Comparison of ENCODE assay signal across 8 mouse cellular contexts in the genomic region with DNA sequence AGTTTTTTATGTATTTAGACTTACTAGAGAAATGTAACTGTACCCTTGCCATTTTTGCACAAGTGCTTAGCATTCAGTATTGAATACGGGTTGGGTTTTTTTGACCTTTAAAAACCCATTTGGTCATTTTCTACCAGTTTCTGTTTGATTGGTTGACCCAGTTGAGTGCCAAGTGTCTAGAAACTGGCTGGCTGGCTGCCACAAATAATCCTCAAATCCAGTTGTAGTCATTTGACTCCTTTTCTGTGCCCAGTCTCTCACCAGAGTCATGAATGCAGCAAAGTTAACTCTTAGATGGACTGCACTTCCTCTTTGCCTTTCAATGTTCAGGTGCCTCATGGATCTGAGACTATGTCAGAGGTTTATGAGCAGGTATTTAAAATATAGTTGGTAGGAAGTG. TPM values are rescaled to one million over a fixed set of nuclear protein-coding genes. Genes with fewer than 3 reads are reported as not detected.
DNase-seq lines count a peak whose midpoint lies in the region; ATAC-seq and TF ChIP-seq lines count a peak whose summit lies in the region.

No protein-coding gene starts in this region.

- DNase-seq in adrenal gland, postnatal 14 days: peak; percentile 76
- no peak for DNase-seq in adrenal gland, adult 8-10 months
- peak; percentile 44 for DNase-seq in lung, postnatal 0 days (ENCODE audit: low spot score)
- no peak for DNase-seq in lung, postnatal 14 days
- no peak for DNase-seq in ovary, postnatal 14 days (ENCODE audit: low spot score)

- peak overlapping the region; percentile 92 for H3K4me3 ChIP-seq in lung, postnatal 0 days (ENCODE audit: low read depth, low read length)
- H3K4me3 ChIP-seq in intestine, postnatal 0 days (ENCODE audit: low read depth, low read length): peak overlapping the region; percentile 93
- 0 out of 2 replicates have a peak overlapping the region, but pooled peaks have one; percentile 2 for H3K4me3 ChIP-seq in neural tube, embryonic 15.5 days (replicated peaks)

- no peaks in the 10 kb centered on the region for H3K27me3 ChIP-seq in lung, postnatal 0 days (replicated peaks; ENCODE audit: insufficient read depth, low read length)
- H3K27me3 ChIP-seq in intestine, postnatal 0 days (replicated peaks; ENCODE audit: control insufficient read depth, insufficient read depth, low read length): no peaks in the 10 kb centered on the region
- H3K27me3 ChIP-seq in neural tube, embryonic 15.5 days (replicated peaks): no peaks in the 10 kb centered on the region

- H3K36me3 ChIP-seq in lung, postnatal 0 days (ENCODE audit: insufficient read depth, low read length): no peaks in the 10 kb centered on the region
- H3K36me3 ChIP-seq in intestine, postnatal 0 days (ENCODE audit: control insufficient read depth, insufficient read depth): no peaks in the 10 kb centered on the region
- no peaks in the 10 kb centered on the region for H3K36me3 ChIP-seq in neural tube, embryonic 15.5 days

- 53% methylated on average over 1 of the region's 1 CpGs for WGBS in lung, postnatal 0 days
- WGBS in intestine, postnatal 0 days: 78% methylated on average over 1 of the region's 1 CpGs
- WGBS in neural tube, embryonic 15.5 days: 76% methylated on average over 1 of the region's 1 CpGs

- peak overlapping the region; percentile 86 for H3K4me2 ChIP-seq in lung, postnatal 0 days (replicated peaks; ENCODE audit: low read depth, low read length)
- H3K4me2 ChIP-seq in intestine, postnatal 0 days (replicated peaks; ENCODE audit: low read depth): peak overlapping the region; percentile 53
- H3K4me2 ChIP-seq in neural tube, embryonic 15.5 days: peak overlapping the region; percentile 75

- H3K9ac ChIP-seq in lung, postnatal 0 days (replicated peaks; ENCODE audit: low read depth): no peak overlapping the region
- H3K9ac ChIP-seq in intestine, postnatal 0 days (ENCODE audit: low read depth, low read length): peak overlapping the region; percentile 2; the same call in 1 of the 2 replicates
- H3K9ac ChIP-seq in neural tube, embryonic 15.5 days (replicated peaks): no peak overlapping the region

- no peak for TF ChIP-seq CTCF in lung, postnatal 0 days (IDR thresholded peaks at IDR 0.05)
- TF ChIP-seq CTCF in intestine, postnatal 0 days (IDR thresholded peaks at IDR 0.05; ENCODE audit: low read depth): no peak

- TF ChIP-seq EP300 in lung, postnatal 0 days (IDR thresholded peaks at IDR 0.05): no peak

- no peaks in the 10 kb centered on the region for H3K9me3 ChIP-seq in lung, postnatal 0 days (ENCODE audit: low read length)
- H3K9me3 ChIP-seq in intestine, postnatal 0 days (ENCODE audit: control insufficient read depth): no peaks in the 10 kb centered on the region
- no peaks in the 10 kb centered on the region for H3K9me3 ChIP-seq in neural tube, embryonic 15.5 days (replicated peaks)

- H3K27ac ChIP-seq in lung, postnatal 0 days (ENCODE audit: low read length): 0 out of 2 replicates have a peak overlapping the region, but pooled peaks have one; percentile 38
- H3K27ac ChIP-seq in intestine, postnatal 0 days (ENCODE audit: low read depth, low read length): no peak overlapping the region
- H3K27ac ChIP-seq in neural tube, embryonic 15.5 days (replicated peaks): no peak overlapping the region

- no peak for ATAC-seq in lung, postnatal 0 days
- no peak for ATAC-seq in intestine, postnatal 0 days
- ATAC-seq in neural tube, embryonic 15.5 days (ENCODE audit: low FRiP score): no peak
- no peak for ATAC-seq in cerebellum, adult (ENCODE audit: insufficient number of reproducible peaks, low FRiP score, low TSS enrichment)

- peaks cover 12% of the 10 kb centered on the region; the same call in 1 of the 2 replicates for H3K4me1 ChIP-seq in lung, postnatal 0 days (ENCODE audit: insufficient read depth, low read depth, low read length)
- peaks cover 10% of the 10 kb centered on the region; the same call in 1 of the 2 replicates for H3K4me1 ChIP-seq in intestine, postnatal 0 days (replicated peaks; ENCODE audit: control insufficient read depth, insufficient read depth, low read length)
- peaks cover 45% of the 10 kb centered on the region for H3K4me1 ChIP-seq in neural tube, embryonic 15.5 days

RNA-seq across cellular contexts. Expression of a gene that starts 2.3 kb away (rescaled TPM):
- total RNA-seq in adrenal gland, postnatal 14 days (2021): 52.0 and 82.2 TPM in 2 replicates
- 100 to 1,000 TPM in 1 of 4 experiments, 10 to 100 TPM in 3; 69.8 to 329 (median 93.5) TPM for total RNA-seq in adrenal gland, adult 8-10 months (2022)
- polyA plus RNA-seq in lung, postnatal 0 days (2015; fragmentation: Nextera tagmentation; extraction: Ambion mirVana): 65.9 and 68.1 TPM in 2 replicates
- polyA plus RNA-seq in intestine, postnatal 0 days (2015; fragmentation: Nextera tagmentation; extraction: Ambion mirVana): 113 and 155 TPM in 2 replicates
- 59.9 and 68.7 TPM in 2 replicates for polyA plus RNA-seq in neural tube, embryonic 15.5 days (2015; fragmentation: Nextera tagmentation; extraction: Ambion mirVana)

RNA-seq across cellular contexts. Expression of a gene that starts 53.0 kb away (rescaled TPM):
- 44.3 and 48.8 TPM in 2 replicates for total RNA-seq in adrenal gland, postnatal 14 days (2021)
- 100 to 1,000 TPM in 2 of 4 experiments, 10 to 100 TPM in 2; 55.6 to 133 (median 95.0) TPM for total RNA-seq in adrenal gland, adult 8-10 months (2022)
- 31.8 and 33.1 TPM in 2 replicates for polyA plus RNA-seq in lung, postnatal 0 days (2015; fragmentation: Nextera tagmentation; extraction: Ambion mirVana)
- polyA plus RNA-seq in intestine, postnatal 0 days (2015; fragmentation: Nextera tagmentation; extraction: Ambion mirVana): 76.2 and 83.0 TPM in 2 replicates
- polyA plus RNA-seq in neural tube, embryonic 15.5 days (2015; fragmentation: Nextera tagmentation; extraction: Ambion mirVana): 20.3 and 29.0 TPM in 2 replicates

RNA-seq across cellular contexts. Expression of a gene that starts 58.7 kb away (rescaled TPM):
- total RNA-seq in adrenal gland, postnatal 14 days (2021): 440 and 447 TPM in 2 replicates
- total RNA-seq in adrenal gland, adult 8-10 months (2022): 100 to 1,000 TPM; 241 to 358 (median 291) TPM
- 203 and 225 TPM in 2 replicates for polyA plus RNA-seq in lung, postnatal 0 days (2015; fragmentation: Nextera tagmentation; extraction: Ambion mirVana)
- polyA plus RNA-seq in intestine, postnatal 0 days (2015; fragmentation: Nextera tagmentation; extraction: Ambion mirVana): 303 and 317 TPM in 2 replicates
- 308 and 330 TPM in 2 replicates for polyA plus RNA-seq in neural tube, embryonic 15.5 days (2015; fragmentation: Nextera tagmentation; extraction: Ambion mirVana)

Comparison
In these comparisons a context has a peak if more than half of its experiments do, and no peak if none do; other contexts are left out.
1. DNase-seq: peak in adrenal gland, postnatal 14 days (single experiment) and lung, postnatal 0 days (single experiment); none in adrenal gland, adult 8-10 months (single experiment), lung, postnatal 14 days (single experiment) and ovary, postnatal 14 days (single experiment).
2. H3K4me3 ChIP-seq: peak in every context shown above with its lines; median percentile 93 in intestine, postnatal 0 days; 92 in lung, postnatal 0 days; 2 in neural tube, embryonic 15.5 days.
3. Peak in every context shown above with its lines, with median percentiles within 50 percentile points of each other: H3K4me2 ChIP-seq.